Mouse (Mus musculus) erythroblast, adult 5-6 weeks (primary cell): ENCODE data around the gene Canx. TPM values are rescaled to one million over a fixed set of nuclear protein-coding genes. Genes with fewer than 3 reads are reported as not detected.

Source experiments
- total RNA-seq, 2 experiments: library from RNA; stranded (forward) in 1 of 2; stranded (reverse) in 1 of 2; fragments of 150-400 nt in 1 of 2; fragments of 200-764, 138-1000 nt in 1 of 2; gene quantifications; 2 replicates each; pipeline versions ENCODE4 v1.2.3 to v1.2.4; 2015 to 2017; ENCODE audit warnings: low replicate concordance in 2 of 2

The Canx gene
- total RNA-seq, 2 experiments from 2014 or later, result 101 to 226 TPM

Other genes with a start within 250 kb of the Canx start
- gene Tbc1d9b, start 194.3 kb downstream of the Canx start, total RNA-seq (2015; ENCODE audit: low replicate concordance), result 6.1 and 12.5 TPM in 2 replicates
- gene Tbc1d9b, start 194.3 kb downstream of the Canx start, total RNA-seq (2017; ENCODE audit: low replicate concordance), result 15.9 and 30.5 TPM in 2 replicates
- gene Mrnip, start 151.2 kb downstream of the Canx start, total RNA-seq (2015; ENCODE audit: low replicate concordance), result 6.7 and 9.8 TPM in 2 replicates
- gene Mrnip, start 151.2 kb downstream of the Canx start, total RNA-seq (2017; ENCODE audit: low replicate concordance), result 2.8 and 4.0 TPM in 2 replicates
- 101 and 109 TPM in 2 replicates for gene Sqstm1, start 114.8 kb downstream of the Canx start, total RNA-seq (2015; ENCODE audit: low replicate concordance)
- gene Sqstm1, start 114.8 kb downstream of the Canx start, total RNA-seq (2017; ENCODE audit: low replicate concordance), result 596 and 621 TPM in 2 replicates
- 7.1 and 7.7 TPM in 2 replicates for gene Mgat4b, start 114.8 kb downstream of the Canx start, total RNA-seq (2015; ENCODE audit: low replicate concordance)
- 5.1 and 10.0 TPM in 2 replicates for gene Mgat4b, start 114.8 kb downstream of the Canx start, total RNA-seq (2017; ENCODE audit: low replicate concordance)
- gene Ltc4s, start 87.1 kb downstream of the Canx start, total RNA-seq (2015; ENCODE audit: low replicate concordance), result not detected in 2 replicates
- 2.2 TPM in 1 of 2 replicates, not detected in the other for gene Ltc4s, start 87.1 kb downstream of the Canx start, total RNA-seq (2017; ENCODE audit: low replicate concordance)
- 15.2 and 15.7 TPM in 2 replicates for gene Maml1, start 33.4 kb downstream of the Canx start, total RNA-seq (2015; ENCODE audit: low replicate concordance)
- gene Maml1, start 33.4 kb downstream of the Canx start, total RNA-seq (2017; ENCODE audit: low replicate concordance), result 7.2 and 10.0 TPM in 2 replicates
- gene Cby3, start 28.8 kb upstream of the Canx start, total RNA-seq (2015; ENCODE audit: low replicate concordance), result not detected in 2 replicates
- not detected in 2 replicates for gene Cby3, start 28.8 kb upstream of the Canx start, total RNA-seq (2017; ENCODE audit: low replicate concordance)
- gene Hnrnph1, start 51.3 kb upstream of the Canx start, total RNA-seq (2015; ENCODE audit: low replicate concordance), result 162 and 237 TPM in 2 replicates
- gene Hnrnph1, start 51.3 kb upstream of the Canx start, total RNA-seq (2017; ENCODE audit: low replicate concordance), result 155 and 222 TPM in 2 replicates
- 7.3 and 8.6 TPM in 2 replicates for gene Rufy1, start 105.5 kb upstream of the Canx start, total RNA-seq (2015; ENCODE audit: low replicate concordance)
- gene Rufy1, start 105.5 kb upstream of the Canx start, total RNA-seq (2017; ENCODE audit: low replicate concordance), result 7.6 and 7.7 TPM in 2 replicates